Mouse (Mus musculus) neutrophil, adult 5-6 weeks (primary cell): ENCODE measurements around the gene Trpv4. TPM values are rescaled to one million over a fixed set of nuclear protein-coding genes. Genes with fewer than 3 reads are reported as not detected.

Source experiments
- ATAC-seq: fragments of 151-379, 151-347 bp; 2 replicates; pipeline ENCODE4 v1.8.0; 2017; ENCODE audit warnings: mild to moderate bottlenecking, moderate TSS enrichment; ENCODE audit not compliant: insufficient number of reproducible peaks, poor library complexity, low FRiP score, severe bottlenecking; ENCODE audit errors: extremely low read depth
- total RNA-seq: library from RNA; stranded (forward); fragments of 200-1000 nt; gene quantifications from 2 replicates; pipeline ENCODE4 v1.2.3, GENCODE M21; 2017

The Trpv4 gene
- total RNA-seq, 1 experiment from 2014 or later, result 0.12 TPM

DNA sequence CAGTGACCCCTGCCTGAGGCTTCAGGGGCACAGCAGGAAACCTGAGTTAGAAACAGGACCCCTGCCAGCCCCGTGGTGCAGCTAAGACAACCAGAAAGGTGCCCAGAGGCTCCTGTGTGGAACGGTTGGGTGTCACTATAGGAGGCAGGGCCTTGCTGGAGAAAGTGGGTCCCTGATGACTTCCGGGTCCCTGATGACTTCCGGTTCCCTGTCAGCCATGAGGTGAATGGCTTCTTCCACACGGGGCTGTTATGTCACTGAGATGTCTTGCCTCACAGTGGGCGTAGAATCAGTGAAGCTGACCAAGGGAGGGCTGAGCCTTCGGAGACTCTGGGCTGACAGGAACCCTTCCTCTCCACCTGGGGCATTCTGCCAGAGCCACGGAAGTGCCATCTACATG is 16.4 kb upstream of the Trpv4 start:
- no peak for ATAC-seq

DNA sequence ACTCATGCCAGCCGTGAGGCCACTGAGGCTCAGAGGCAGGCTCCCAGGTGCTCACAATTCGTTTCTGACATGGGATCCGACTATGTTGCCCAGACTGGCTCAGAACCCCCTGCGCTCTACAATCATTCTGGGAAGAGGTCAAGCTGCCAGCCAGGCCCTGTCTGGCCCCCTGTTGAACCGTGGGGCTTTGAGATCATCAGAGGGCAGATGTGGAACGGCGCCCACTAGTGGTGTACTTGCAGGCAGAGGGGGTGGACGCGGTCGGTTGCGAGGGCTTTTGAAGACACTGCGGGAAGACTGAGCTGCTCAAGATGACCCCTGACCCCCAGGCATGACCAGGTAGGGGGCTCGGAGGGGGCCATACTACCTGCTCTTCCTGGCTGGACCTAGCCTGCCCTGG is 14.9 kb upstream of the Trpv4 start:
- ATAC-seq, result no peak

- ATAC-seq, result no peak
These were observed 10.8 kb upstream of the Trpv4 start for GRCm38 (mm10) chr5:114669014-114669413.

DNA sequence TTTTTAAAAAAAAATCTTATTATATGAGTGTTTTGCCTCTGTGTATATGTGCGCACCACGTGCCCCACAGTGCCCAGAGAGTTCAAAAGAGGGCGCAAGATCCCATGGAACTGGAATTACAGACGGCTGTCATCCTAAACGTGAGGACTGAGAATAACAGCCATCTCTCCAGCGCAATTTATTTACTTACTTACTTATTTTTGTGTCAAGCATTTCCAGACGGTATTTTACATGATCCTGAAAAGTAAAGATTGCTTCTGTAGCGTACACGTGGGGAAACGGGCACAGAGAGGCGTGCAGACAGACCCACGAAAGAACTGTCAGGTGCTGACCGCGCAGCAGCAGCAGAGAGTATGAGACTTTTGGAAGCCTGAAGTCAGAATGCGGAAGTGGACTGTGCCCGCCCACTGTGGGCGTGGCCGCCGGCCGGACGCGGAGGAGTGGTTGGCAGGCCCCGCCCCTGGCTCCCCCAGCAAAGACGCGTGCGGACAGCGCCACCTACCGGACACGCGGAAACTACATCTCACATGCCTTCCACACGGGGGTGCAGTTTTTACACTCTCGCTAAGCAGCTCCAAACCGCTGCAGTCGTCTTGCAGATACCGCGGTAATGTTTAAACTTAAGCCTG is 9.1 kb upstream of the Trpv4 start:
- peak; percentile 96 for ATAC-seq

DNA sequence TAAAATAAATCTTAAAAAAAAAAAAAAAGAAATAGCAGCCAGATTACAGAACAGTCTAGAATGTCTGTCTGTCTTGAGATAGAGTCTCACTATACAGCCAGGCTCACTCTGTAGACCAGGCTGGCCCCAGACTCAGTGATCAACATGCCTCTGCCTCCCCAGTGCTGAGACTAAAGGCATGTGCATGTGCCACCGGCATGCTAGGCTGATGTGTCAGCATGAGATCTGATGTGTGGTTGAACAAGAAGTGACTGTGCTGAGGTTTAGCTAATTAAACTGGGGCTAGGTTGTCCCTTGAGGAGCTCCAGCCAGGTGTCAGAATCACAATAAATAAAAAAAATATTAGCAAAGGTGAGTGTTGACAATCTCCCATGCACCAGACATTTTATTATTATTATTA is 8.4 kb upstream of the Trpv4 start:
- ATAC-seq, result no peak

- ATAC-seq, result no peak
These were observed 6.5 kb upstream of the Trpv4 start for GRCm38 (mm10) chr5:114664750-114665149.

GRCm38 (mm10) chr5:114664139-114664538 is 5.9 kb upstream of the Trpv4 start:
- ATAC-seq, result no peak

DNA sequence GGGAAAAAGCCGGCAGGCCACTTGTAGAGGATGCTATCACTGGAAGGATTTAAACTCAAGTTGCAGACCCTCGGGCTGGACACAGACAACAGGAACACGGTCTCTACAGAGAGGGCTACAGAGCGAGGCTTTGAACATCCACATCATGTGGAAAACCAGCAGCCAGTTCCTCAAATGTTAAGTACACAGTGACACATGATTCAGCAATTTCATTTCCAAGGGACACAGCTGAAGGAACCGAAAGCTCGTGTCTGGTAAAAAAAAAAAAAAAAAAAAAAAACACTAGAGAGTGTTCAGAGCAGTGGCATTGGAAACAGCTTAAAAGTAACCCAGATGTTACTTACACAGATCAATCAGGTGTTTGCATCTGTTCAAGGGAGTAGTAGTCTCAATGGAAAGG is 2.8 kb upstream of the Trpv4 start:
- ATAC-seq, result 0 out of 2 replicates have a peak, but pooled peaks have one; percentile 24

- ATAC-seq, result no peak
These were observed 795 bp downstream of the Trpv4 start for GRCm38 (mm10) chr5:114657426-114657825.

DNA sequence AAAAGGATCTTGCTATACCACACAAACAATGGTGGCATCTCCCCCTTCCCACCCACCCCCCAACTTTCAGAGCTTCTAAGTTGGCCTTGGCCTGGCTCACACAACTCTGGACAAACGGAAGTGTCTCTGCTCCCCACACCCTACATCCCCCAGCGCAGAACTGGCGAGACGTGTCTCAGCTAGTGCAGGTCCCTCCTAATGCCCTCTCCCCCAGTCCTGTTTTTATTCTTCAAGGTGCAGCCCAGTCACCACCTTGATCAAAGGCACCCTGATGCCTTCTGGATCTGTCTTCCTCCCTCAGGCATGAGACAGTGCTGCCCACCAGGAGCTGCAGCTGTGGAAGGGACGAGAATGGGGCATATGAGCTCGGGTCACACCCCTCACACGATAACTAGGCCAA is 1.9 kb downstream of the Trpv4 start:
- no peak for ATAC-seq

- ATAC-seq, result no peak
These were observed 2.5 kb downstream of the Trpv4 start for GRCm38 (mm10) chr5:114655721-114656120.

DNA sequence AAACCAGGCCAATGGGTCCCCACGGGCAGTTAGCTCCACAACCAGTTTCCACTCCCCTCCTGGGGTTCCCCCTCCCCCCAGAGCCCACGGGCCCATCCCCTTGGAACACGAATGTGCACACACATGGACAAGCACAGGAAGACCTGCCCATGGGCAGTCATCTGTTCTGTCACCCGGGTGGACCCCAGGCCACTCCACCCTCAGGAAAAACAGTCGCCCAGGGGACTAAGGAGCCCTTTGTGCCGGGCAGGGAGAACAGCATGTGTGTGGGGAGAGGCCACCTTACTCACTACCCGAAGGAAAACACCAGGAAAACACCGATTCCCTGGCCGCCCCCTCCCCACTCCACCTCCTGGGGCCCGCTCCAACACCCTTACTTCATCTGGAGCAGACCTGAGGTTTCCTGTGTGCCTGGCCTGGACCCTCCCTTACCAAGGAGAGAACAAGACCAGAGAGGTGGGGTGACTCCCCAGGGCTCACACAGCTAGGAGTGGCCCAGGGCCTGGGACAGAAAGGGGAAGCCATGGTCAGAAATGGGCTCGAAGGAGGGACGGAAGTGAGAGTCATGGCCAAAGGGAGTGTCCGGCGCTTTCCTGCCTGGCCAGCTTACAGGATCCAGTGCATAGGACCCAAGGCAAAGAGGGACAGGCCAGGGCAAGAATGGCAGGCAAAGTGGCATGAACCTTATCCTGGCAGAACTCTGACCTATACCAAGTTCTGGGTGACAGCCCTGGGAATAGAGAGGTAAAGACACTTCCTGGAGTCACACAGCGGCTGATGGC is 4.4 kb downstream of the Trpv4 start:
- no peak for ATAC-seq

- no peak for ATAC-seq
These were observed 6.8 kb downstream of the Trpv4 start for GRCm38 (mm10) chr5:114651449-114651848.

GRCm38 (mm10) chr5:114651002-114651401 is 7.2 kb downstream of the Trpv4 start:
- ATAC-seq, result no peak

DNA sequence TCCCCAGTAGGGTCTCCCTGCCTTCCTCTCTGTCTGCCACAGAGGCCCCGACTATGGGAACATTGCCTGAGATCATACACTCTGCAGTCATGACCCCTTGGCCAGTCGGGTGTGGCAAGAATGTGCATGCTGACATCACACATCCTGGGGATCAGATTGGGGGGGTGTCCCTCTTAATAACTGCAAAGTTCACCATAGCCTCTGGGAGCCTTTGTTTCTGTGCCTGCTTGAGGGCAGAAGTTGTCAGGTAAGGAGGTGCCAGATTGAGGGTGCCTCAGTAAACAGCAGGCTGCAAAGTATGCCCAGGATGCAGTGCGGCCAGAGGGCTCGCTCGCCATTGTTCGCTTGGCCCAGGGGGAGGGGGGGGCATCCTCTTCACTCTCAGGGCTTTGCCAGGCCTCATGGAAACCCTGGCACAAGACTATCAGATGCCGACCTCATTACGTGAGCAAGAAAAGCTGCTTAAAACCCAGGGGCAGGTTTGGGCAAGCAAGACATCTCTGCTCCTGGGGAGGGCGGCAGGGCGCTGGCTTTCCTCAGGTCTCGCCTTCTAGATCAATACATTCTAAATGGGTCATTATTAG is 9.4 kb downstream of the Trpv4 start:
- no peak for ATAC-seq

- ATAC-seq, result no peak
These were observed 10.8 kb downstream of the Trpv4 start for GRCm38 (mm10) chr5:114647211-114647974.

DNA sequence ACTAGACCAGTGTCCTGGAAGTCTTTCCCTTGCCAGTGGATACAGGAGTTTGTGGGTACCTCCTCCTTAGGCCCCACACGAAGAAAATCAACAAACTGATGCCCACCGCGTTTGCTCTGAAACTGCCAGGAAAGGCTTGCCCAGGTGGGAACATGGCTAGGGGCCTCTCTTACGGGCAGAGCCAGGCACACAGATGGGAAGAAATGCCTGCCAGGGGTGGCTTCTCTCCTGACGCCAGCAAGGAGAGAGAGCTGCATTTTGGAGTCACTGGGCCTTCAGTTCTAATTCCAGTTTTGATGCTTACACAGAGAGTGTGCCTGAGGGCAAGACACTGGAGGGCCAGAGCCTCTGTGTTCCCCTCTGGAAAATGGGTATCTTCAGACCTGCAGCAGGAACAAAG is 12.3 kb downstream of the Trpv4 start:
- no peak for ATAC-seq

GRCm38 (mm10) chr5:114644918-114645317 is 13.3 kb downstream of the Trpv4 start:
- no peak for ATAC-seq

GRCm38 (mm10) chr5:114640809-114641208 is 17.4 kb downstream of the Trpv4 start:
- no peak for ATAC-seq

DNA sequence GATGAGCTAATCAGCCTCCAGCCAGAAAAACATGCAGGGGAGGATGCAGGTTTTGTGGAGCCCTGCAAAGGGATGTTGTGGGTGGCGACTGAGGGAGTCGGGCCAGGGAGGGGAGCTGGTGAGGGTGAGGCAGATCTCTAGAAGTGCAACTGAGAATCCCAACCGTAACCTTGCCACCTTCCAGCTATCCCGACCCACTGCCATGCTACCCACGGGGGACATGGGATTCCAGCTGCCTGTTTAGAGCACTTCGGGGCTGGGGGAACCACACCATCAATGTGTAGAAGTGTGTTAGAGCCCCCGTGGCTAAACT is 18.6 kb downstream of the Trpv4 start:
- ATAC-seq, result no peak
